Comparison of ENCODE assay signal across 12 mouse cellular contexts in genomic region chr12:15890591-15890990, GRCm38 (mm10).
"Had no signal": no experiment of that assay in that cellular context is flagged by ENCODE, and none has a peak within 500 bp of the region (broad histone marks: within the 10 kb centered on the region; RNA-seq: fewer than 3 reads in every experiment).

No protein-coding gene starts in this region.

- H3K36me3 ChIP-seq: limb, embryonic 12.5 days; midbrain, embryonic 15.5 days; neural tube, embryonic 12.5 days had no signal

- H3K4me3 ChIP-seq: limb, embryonic 12.5 days; midbrain, embryonic 15.5 days; neural tube, embryonic 12.5 days had no signal

- H3K27ac ChIP-seq: limb, embryonic 12.5 days; liver, embryonic 14.5 days; midbrain, embryonic 15.5 days; neural tube, embryonic 12.5 days had no signal

- H3K4me2 ChIP-seq: limb, embryonic 12.5 days; midbrain, embryonic 15.5 days; neural tube, embryonic 12.5 days had no signal

- DNase-seq: kidney, adult 11 months; kidney, adult 9 months; kidney, postnatal 36 days; layer of hippocampus, adult 9-11 months; layer of hippocampus, postnatal 36 days; lung, adult 18-20 months; right cerebral cortex, postnatal 25 days; thymus, postnatal 36 days had no signal

- H3K4me1 ChIP-seq: midbrain, embryonic 15.5 days; neural tube, embryonic 12.5 days had no signal

- ATAC-seq: midbrain, embryonic 15.5 days had no signal

- H3K9me3 ChIP-seq: limb, embryonic 12.5 days; midbrain, embryonic 15.5 days; neural tube, embryonic 12.5 days had no signal

- H3K27me3 ChIP-seq: limb, embryonic 12.5 days; midbrain, embryonic 15.5 days; neural tube, embryonic 12.5 days had no signal

- H3K9ac ChIP-seq: limb, embryonic 12.5 days; liver, embryonic 14.5 days; midbrain, embryonic 15.5 days; neural tube, embryonic 12.5 days had no signal
